Mouse (Mus musculus) T-helper 17 cell (primary cell): ENCODE data around the gene Dpp4.

Experiments used
- in situ Hi-C, 2 experiments: fragments of 300-600 bp; cut with MboI, MseI; formaldehyde crosslinking; loops; 1 replicate in 1 of 2; 2 replicates in 1 of 2; pipeline ENCODE4 v1.15.1; 2025; ENCODE audit warnings: high pct_unique_total_duplicates in 2 of 2

The Dpp4 gene

DNA sequence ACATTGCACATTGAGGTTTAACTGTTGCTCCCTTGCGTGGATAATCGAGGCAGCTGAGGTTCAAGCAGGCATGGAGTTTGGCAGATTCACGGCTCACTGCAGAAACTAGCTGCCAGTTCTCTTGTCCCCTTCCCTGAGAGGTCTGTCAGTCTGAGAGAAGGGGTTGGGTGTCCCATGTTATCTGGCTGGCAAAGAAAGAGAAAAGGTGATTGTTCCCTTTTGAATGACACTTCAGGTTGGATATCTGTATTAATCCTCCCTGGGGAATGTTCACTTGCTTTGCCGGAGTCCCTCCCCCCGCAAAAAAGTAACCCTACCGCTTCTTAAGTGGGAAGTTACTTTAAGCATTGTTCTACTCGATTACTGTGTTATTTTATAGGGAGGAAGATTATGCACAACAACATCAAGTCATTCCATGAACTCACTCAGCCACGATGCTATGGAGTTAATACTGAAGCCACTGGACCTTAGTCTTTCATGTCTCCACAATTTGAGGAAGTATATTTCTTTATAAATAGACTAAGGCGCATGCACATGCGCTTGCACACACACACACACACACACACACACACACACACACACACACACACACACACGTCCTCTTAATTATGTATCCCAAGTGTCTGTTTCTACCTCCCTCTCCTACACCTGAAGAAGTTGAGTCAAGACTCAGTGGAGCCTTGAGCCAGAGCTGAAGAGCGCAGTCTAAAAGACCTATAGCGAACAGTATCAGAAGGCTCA lies at the start of gene Dpp4:
Gene Dpp4 (minus strand): TSS at position 151 of the 741 bp plus-strand sequence.
- in situ Hi-C loops = loop anchor here in 1 of 2 experiments (25.0 kb wide), 1 partner anchor 600 kb away; the partner anchor contains the start of gene Tbr1

GRCm38 (mm10) chr2:62460815-62461450 lies 48.9 kb upstream of the Dpp4 start:
- in situ Hi-C loops = loop anchor here (5.0 to 25.0 kb wide), 4 partner anchors 161 to 649 kb away; partner anchors contain the start of gene Tbr1 (in 1 of the 2)

DNA sequence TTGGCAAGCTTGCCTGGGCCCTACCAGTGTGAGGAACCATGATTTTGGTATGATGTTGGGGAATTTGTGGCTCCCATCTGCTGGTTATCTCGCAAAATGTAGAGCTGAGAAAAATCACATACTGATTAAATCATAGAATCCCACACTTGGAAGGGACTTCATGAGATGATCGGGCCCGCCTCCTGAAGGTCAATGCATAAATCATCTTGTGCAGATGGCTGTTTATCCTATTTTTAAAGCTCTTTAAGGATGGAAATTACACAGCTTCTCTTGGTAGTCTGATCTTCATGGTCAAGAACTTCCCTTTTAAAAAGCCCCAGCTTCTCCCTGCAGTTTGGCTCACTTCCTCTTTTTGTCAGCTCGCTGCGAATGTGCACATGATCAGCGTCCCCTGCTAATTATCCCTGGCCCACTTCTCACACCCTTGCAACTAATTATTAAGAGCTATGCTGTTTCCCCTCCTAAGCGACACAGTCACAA lies 48.2 kb upstream of the Dpp4 start:
- in situ Hi-C loops = loop anchor here (5.0 to 25.0 kb wide), 4 partner anchors 162 to 648 kb away; partner anchors contain the start of gene Tbr1 (in 1 of the 2)

DNA sequence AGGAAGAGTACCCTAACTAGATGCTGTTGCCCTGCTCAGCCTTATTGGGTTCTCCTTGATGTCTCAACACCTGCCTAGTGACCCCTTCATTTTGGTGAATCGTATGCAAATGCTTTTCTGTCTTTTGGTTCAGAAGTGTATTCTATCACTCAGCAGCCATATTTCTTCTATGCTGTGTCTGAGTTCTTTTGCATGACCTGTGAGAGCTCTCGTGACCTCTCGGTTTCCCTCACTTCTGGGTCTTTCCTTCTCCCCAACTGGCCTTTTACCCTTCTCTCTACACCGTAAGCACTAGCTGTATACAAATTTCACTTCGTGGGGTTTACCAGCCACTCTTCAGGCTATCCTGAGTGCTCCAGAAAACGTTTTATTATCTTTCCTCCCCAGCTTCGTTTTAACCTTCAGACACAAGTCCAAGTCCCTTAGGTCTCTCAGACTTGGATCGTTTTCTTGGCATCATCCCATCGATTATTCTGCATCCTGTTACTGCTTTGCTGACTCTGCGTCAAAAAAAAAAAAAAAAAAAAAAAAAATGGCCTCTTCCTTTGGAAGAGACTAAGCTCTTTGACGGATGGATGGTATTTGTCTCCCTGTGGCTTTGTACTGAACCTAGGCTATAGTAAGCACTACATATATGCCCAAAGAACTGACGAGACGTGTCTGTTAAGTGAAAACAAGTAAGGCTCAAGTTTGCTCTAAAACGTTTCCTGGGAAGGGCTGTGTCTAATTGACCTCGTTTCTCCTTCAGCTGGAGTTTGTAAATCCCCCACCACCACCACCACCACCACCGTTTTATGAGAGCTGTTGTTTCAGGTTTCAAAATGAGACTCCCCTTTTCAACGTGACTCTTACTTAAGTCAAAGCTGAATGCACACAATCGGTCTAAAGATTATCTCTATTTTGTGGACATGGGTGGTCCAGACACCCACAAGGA lies 47.5 kb upstream of the Dpp4 start:
- in situ Hi-C loops = loop anchor here (5.0 to 25.0 kb wide), 4 partner anchors 163 to 647 kb away; partner anchors contain the start of gene Tbr1 (in 1 of the 2)

DNA sequence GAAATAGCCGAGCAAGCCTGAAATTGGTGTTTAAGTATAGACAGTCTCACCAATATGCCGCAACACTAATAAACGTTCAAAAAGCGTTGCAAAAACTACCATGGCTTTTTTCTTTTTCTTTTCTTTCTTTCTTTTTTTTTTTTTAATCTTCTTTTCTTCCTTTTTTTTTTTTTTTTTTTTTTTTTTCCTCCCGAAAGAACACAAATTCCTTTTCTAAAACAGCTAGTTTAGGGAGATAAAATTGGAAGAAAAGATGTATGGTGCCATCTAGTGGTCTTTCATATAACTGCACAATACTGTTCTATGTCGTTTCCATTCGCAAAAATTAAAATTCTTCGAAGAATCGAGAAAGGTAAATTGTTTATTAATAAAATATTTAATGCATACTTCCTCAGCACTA lies 46.0 kb upstream of the Dpp4 start:
- in situ Hi-C loops = loop anchor here (25.0 kb wide), 2 partner anchors 471 to 646 kb away; partner anchors contain the start of gene Tbr1 (in 1 of the 2)

DNA sequence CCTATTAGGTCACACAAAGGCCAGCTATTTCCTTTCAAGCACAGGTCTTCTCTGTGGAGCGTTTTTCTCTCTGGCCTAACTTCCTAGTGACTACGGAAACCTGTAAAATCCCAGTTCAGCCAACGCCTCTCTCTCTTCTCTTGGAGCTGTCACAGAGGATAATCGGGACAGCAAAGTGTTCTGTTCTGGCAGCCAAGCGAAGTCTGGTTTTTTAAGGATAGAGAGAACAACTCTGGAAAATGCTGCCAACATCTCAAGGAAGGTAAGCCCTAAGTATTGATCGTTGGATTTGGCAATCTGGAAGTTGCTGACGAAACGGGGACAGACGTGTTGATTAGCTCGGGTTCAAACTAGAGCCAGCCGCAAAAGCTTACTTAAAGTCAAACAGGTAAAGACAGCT lies 43.0 kb upstream of the Dpp4 start:
- in situ Hi-C loops = loop anchor here (25.0 kb wide), 2 partner anchors 468 to 643 kb away; partner anchors contain the start of gene Tbr1 (in 1 of the 2)

- in situ Hi-C loops = loop anchor here (25.0 kb wide), 2 partner anchors 467 to 642 kb away; partner anchors contain the start of gene Tbr1 (in 1 of the 2)
Observed at GRCm38 (mm10) chr2:62454033-62454432, 42.0 kb upstream of the Dpp4 start.

DNA sequence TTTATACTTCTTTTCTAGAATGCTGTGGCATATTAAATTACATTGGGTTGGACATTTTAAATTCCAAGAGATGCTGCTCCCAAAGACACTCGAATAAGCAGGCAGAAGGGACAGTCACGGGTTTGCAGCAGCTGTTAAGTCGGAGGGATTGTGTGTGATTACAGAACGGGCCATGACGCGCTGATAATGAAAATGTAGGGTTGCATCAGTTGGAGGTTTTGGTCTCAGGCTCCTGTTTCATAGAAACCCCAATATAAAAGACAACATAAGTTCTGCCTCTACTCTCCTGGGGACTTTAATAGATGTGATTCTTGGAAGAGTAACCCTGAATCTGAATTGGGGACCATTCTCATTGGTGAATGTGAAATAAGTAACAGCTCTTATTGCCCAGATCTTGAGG lies 38.3 kb upstream of the Dpp4 start:
- in situ Hi-C loops = loop anchor here (25.0 kb wide), 2 partner anchors 463 to 638 kb away; partner anchors contain the start of gene Tbr1 (in 1 of the 2)

DNA sequence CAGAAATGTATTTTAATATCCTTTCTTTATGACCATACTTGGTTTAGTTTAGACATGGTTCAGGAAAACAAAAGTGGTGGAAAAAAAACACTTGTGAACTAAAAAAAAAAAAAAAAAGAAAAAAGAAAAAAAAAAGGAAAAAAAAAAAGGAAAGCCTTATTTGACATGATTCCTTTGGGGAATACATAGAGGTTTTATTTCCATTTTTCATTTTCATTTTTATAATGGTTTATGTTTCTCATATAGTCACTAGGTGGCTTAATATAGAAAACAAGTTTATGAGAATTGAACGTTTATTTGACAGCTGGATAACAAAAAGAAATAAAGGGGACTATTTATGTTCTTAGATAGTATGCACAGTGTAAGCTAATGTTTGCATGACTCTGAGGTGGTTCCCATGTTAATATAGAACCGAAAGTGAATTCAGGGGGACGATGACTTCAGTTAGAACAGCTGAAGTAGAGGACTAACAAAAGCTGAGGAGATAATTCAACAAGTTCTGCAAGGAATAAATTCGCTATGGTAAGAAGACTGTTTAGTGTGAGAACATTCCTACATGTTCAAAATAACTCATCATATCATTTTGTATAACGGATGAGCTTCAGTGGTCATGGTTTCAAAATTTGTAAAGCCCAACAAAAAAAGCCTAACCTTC lies 37.8 kb upstream of the Dpp4 start:
- in situ Hi-C loops = loop anchor here (25.0 kb wide), 2 partner anchors 463 to 638 kb away; partner anchors contain the start of gene Tbr1 (in 1 of the 2)

GRCm38 (mm10) chr2:62440802-62441544 lies 28.9 kb upstream of the Dpp4 start:
- in situ Hi-C loops = no loop called here

GRCm38 (mm10) chr2:62440083-62440482 lies 28.1 kb upstream of the Dpp4 start:
- in situ Hi-C loops = no loop called here

GRCm38 (mm10) chr2:62431245-62431795 lies 19.3 kb upstream of the Dpp4 start:
- in situ Hi-C loops = loop anchor here in 1 of 2 experiments (10.0 kb wide), 1 partner anchor 457 kb away; no protein-coding TSS in a partner anchor

DNA sequence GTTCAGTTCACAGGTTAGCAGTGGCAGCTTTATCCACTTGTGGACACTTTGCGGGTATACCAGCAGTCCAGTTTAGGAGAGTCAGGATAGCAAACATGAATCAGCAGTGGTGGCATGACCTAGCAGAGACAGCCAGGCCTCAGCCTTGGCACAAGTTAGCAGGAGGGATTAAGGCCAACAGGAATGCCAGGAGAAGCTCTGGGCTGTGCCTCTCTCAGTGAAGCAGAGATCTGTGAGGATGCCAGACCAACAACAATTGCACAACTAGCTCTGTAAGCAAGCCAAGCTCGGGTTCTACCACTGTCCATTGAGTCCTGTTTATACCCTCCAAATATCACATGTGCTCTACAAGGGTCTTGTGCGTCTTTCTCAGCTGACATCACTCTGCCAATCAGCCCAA lies 13.9 kb upstream of the Dpp4 start:
- in situ Hi-C loops = no loop called here

- in situ Hi-C loops = loop anchor here in 1 of 2 experiments (25.0 kb wide), 1 partner anchor 611 kb away; the partner anchor contains the start of gene Tbr1
Observed at GRCm38 (mm10) chr2:62423343-62423776, 11.3 kb upstream of the Dpp4 start.

- in situ Hi-C loops = loop anchor here in 1 of 2 experiments (25.0 kb wide), 1 partner anchor 610 kb away; the partner anchor contains the start of gene Tbr1
Observed at GRCm38 (mm10) chr2:62422515-62423342, 10.7 kb upstream of the Dpp4 start.

DNA sequence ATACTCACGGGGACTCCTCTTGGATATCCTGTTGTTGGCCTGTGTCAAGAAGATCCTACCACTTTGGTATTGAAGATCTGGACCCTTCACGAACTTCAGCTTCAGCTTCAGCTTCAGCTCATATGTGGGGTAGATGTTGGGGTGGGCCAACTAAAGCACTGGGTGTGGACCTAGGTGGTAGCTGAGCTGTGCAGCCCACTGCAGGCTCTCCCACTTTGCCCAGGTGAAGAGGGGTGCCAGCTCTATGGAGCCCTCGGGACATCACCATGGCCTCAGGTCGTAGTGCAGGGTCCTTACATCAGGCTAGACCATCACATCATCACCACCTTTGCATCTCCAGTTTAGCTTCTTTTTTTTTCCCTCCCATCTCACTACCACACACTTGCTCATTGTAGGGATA lies 9.2 kb upstream of the Dpp4 start:
- in situ Hi-C loops = loop anchor here in 1 of 2 experiments (25.0 kb wide), 1 partner anchor 609 kb away; the partner anchor contains the start of gene Tbr1

DNA sequence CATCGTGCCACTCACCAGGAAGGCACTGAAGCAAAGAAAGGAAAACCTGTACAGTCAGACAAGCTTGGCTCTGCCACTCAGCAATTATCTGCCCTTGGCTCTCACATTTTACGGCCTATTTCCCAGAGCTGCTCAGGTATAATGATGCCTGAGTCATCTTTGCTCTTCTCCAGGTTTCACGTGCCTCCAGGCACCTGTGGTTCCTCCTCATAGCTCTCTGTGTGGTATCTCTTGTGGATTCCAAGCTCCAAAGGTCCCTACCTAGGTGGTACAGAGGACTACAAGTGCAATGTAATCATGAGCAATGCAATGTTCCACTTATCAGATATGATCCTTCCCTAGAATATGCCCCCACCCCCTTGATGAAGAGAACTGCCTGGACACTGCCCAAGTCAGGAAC lies 8.0 kb upstream of the Dpp4 start:
- in situ Hi-C loops = loop anchor here in 1 of 2 experiments (25.0 kb wide), 1 partner anchor 608 kb away; the partner anchor contains the start of gene Tbr1

GRCm38 (mm10) chr2:62417233-62417632 lies 5.2 kb upstream of the Dpp4 start:
- in situ Hi-C loops = loop anchor here in 1 of 2 experiments (25.0 kb wide), 1 partner anchor 605 kb away; the partner anchor contains the start of gene Tbr1
